Mouse (Mus musculus) myocyte (in vitro differentiated cells): ENCODE data around the gene Scube1.
A peak's percentile ranks its signal among the peaks of the same experiment; 100 is the strongest.

Experiments
- E2F4 ChIP-seq: IDR thresholded peaks from one replicate; pipeline ENCODE4 v1.6.1; 2011; ENCODE audit warnings: mild to moderate bottlenecking, control low read depth, moderate library complexity; ENCODE audit not compliant: insufficient read depth
- MAX ChIP-seq: IDR thresholded peaks from one replicate; pipeline ENCODE4 v1.6.1; 2011; ENCODE audit warnings: low read depth, mild to moderate bottlenecking, control low read depth
- MYOD1 ChIP-seq, 3 experiments: IDR thresholded peaks; one replicate each; pipeline ENCODE4 v1.6.1; 2011; ENCODE audit warnings: control low read depth in 2 of 3, low read depth in 2 of 3, mild to moderate bottlenecking in 2 of 3, moderate library complexity in 1 of 3; ENCODE audit not compliant: insufficient read length in 2 of 3, control insufficient read depth in 1 of 3
- MYOG ChIP-seq, 3 experiments: IDR thresholded peaks; one replicate each; pipeline ENCODE4 v1.6.1; 2011; ENCODE audit warnings: control low read depth in 2 of 3, low read depth in 2 of 3, mild to moderate bottlenecking in 2 of 3; ENCODE audit not compliant: insufficient read length in 2 of 3, control insufficient read depth in 1 of 3, insufficient read depth in 1 of 3
- POLR2A ChIP-seq: IDR thresholded peaks from one replicate; pipeline ENCODE4 v1.6.1; 2011; ENCODE audit warnings: low read depth, mild to moderate bottlenecking, control low read depth, moderate library complexity; ENCODE audit not compliant: insufficient read length
- POLR2AphosphoS2 ChIP-seq: IDR thresholded peaks from one replicate; pipeline ENCODE4 v1.6.1; 2011; ENCODE audit warnings: low read depth, control low read depth; ENCODE audit not compliant: insufficient read length
- TCF12 ChIP-seq: IDR thresholded peaks from one replicate; pipeline ENCODE4 v1.6.1; 2011; ENCODE audit warnings: mild to moderate bottlenecking, control low read depth; ENCODE audit not compliant: poor library complexity, insufficient read depth, severe bottlenecking
- USF1 ChIP-seq: IDR thresholded peaks from one replicate; pipeline ENCODE4 v1.6.1; 2011; ENCODE audit warnings: low read depth, mild to moderate bottlenecking, control low read depth, moderate library complexity

DNA sequence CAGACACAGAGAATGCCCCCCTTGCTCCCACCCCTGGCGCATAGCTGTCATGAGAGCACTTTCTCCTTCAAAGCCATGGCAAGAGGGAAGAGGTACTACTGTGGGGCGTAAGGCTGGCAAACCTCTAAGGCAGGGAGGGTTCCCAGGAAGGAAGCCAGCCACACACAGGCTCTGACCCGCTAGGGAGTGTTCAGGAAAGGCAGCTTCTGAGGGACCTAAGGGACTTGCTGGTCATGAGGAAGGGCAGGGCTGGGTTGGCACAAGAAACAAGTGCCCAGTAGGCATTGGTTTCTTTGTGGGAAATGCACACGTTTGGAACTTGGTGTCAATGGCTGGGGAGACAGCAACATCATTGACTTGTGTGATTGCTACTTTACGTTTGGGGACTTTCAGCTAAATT lies 158.8 kb downstream of the Scube1 start:
- no peak for TF ChIP-seq E2F4
- peak; percentile 29 for TF ChIP-seq POLR2A
- TF ChIP-seq MYOD1 (IDR thresholded peaks at IDR 0.05; ENCODE audit: control insufficient read depth in 1 of 3, insufficient read length in 2 of 3, low read depth in 2 of 3), result peak in 1 of 3 experiments; percentile 8
- no peak for TF ChIP-seq USF1
- no peak for TF ChIP-seq TCF12
- TF ChIP-seq MAX, result no peak
- no peak for TF ChIP-seq POLR2AphosphoS2
- TF ChIP-seq MYOG (IDR thresholded peaks at IDR 0.05; ENCODE audit: control insufficient read depth in 1 of 3, insufficient read depth in 1 of 3, insufficient read length in 2 of 3, low read depth in 2 of 3), result no peak
